Mouse (Mus musculus): ENCODE results near the gene Olfr557. TPM values are rescaled to one million over a fixed set of nuclear protein-coding genes. Genes with fewer than 3 reads are reported as not detected.

Gene Olfr557
- not detected for polyA plus RNA-seq (2014; fragmentation: Illumina TruSeq; extraction: RNeasy Lipid Tissue Mini Kit (QIAGEN cat#74804); ENCODE audit: low read depth, low replicate concordance)

GRCm38 (mm10) chr7:102695358-102696125 lies at the start of gene Olfr557:
Olfr557 (plus strand) TSS chr7:102695910.

DNA sequence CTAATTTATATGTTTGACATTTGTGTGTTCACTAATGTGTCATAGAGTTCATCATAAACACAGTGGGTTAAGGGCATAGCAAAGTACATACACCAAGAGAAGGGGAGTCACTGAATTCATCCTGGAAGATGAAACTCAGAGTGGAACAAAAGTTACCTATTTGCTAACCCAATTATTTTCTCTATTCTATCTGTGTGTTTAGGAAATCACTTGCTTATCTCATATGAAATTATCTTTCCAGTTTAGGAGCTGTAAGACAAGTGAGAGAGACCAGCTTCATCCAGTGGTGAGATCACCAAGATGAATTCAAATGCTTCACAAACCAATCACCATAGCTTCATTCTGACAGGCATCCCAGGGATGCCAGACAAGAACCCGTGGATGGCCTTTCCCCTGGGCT lies 37.2 kb upstream of the Olfr557 start, which contains the start of gene Olfr555:
Olfr555 (plus strand) TSS at position 301 of the 400 bp plus-strand sequence.

DNA sequence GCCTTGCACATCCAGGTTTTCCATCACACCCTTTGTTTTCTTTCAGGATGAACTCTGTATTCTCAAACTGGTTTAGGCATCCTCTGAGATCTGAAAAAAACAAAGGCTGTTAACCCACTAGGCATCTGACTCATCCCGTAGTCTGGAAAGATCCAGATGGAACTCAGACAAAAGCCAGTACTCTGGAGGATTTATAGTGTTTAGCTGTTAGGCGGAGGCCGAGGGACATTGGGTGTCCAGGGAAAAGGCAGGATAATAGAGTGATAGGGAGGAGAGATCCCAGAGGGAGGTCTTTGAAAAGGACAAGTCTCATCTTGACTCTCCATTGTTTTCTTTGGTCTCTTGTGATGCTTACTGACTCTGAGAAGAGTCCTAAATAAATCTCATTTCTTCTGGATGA lies 31.1 kb upstream of the Olfr557 start, which contains the start of gene Olfr556:
Olfr556 (plus strand) TSS at position 301 of the 400 bp plus-strand sequence.

DNA sequence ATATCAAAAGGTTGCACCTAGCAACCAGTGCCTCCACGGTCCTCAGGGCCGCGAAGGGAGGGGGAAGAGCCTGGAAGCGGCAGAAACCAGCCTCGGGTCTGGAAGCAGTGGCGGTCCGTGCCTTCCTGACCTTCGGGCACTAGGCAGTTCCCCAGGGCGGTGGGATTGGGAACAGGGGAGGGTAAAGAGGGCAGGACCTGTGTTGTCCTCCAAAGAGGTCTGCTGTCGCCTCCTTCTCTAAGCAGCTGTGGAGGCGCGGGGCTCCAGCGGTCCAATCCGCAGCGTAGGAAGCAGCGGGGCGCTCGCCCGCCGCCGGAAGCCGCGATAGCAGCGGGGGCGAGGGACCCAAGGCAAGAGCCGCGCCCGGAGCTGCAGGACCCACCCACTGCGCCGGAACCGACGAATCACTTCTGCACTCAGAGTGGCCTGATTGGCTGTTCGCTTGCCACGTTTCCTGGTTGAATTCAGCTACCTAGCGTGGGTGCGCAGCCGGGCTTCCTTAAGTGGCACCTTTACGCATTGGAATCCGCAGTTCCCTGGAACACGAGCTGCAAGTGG lies 8.7 kb upstream of the Olfr557 start, which contains the start of gene Trim68:
Trim68 (minus strand) TSS at position 384 of the 558 bp plus-strand sequence.

DNA sequence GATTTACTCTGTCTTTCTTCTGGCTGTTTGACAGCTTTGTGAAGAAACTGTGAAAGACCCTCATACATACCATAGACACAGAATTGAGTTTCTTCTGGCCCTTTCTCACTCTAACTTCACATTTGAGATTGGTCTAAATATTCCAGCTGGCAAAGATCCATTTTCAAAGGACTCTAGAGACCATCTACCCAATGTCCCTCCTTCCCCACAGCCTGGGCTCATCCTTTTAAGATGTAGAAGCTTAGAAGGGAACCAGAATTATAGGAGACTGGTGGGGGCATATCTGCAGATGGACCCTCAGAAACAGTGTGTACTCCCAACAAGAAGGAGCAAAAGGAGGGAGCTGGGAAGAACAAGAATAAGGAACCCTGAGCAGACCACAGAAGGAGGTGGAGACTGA lies 6.2 kb downstream of the Olfr557 start, which contains the start of gene Olfr558:
Olfr558 (plus strand) TSS at position 301 of the 400 bp plus-strand sequence.

GRCm38 (mm10) chr7:102718970-102719369 lies 23.3 kb downstream of the Olfr557 start, which contains the start of gene Olfr33:
Olfr33 (minus strand) TSS chr7:102719070.

GRCm38 (mm10) chr7:102727391-102727790 lies 31.7 kb downstream of the Olfr557 start, which contains the start of gene Olfr559:
Olfr559 (minus strand) TSS chr7:102727491.

Other genes with a start within 250 kb of the Olfr557 start
- gene Olfr543, start 214.2 kb upstream of the Olfr557 start, polyA plus RNA-seq (2014; fragmentation: Illumina TruSeq; extraction: RNeasy Lipid Tissue Mini Kit (QIAGEN cat#74804); ENCODE audit: low read depth, low replicate concordance) = not detected
- gene Olfr544, start 207.6 kb upstream of the Olfr557 start, polyA plus RNA-seq (2014; fragmentation: Illumina TruSeq; extraction: RNeasy Lipid Tissue Mini Kit (QIAGEN cat#74804); ENCODE audit: low read depth, low replicate concordance) = not detected
- not detected for gene Olfr545, start 196.3 kb upstream of the Olfr557 start, polyA plus RNA-seq (2014; fragmentation: Illumina TruSeq; extraction: RNeasy Lipid Tissue Mini Kit (QIAGEN cat#74804); ENCODE audit: low read depth, low replicate concordance)
- not detected for gene Olfr547, start 161.2 kb upstream of the Olfr557 start, polyA plus RNA-seq (2014; fragmentation: Illumina TruSeq; extraction: RNeasy Lipid Tissue Mini Kit (QIAGEN cat#74804); ENCODE audit: low read depth, low replicate concordance)
- gene Olfr548-ps1, start 155.0 kb upstream of the Olfr557 start, polyA plus RNA-seq (2014; fragmentation: Illumina TruSeq; extraction: RNeasy Lipid Tissue Mini Kit (QIAGEN cat#74804); ENCODE audit: low read depth, low replicate concordance) = not detected
- gene Olfr549, start 146.0 kb upstream of the Olfr557 start, polyA plus RNA-seq (2014; fragmentation: Illumina TruSeq; extraction: RNeasy Lipid Tissue Mini Kit (QIAGEN cat#74804); ENCODE audit: low read depth, low replicate concordance) = not detected
- 7.4 TPM for gene Trim21, start 130.4 kb upstream of the Olfr557 start, polyA plus RNA-seq (2014; fragmentation: Illumina TruSeq; extraction: RNeasy Lipid Tissue Mini Kit (QIAGEN cat#74804); ENCODE audit: low read depth, low replicate concordance)
- not detected for gene Olfr550, start 124.5 kb upstream of the Olfr557 start, polyA plus RNA-seq (2014; fragmentation: Illumina TruSeq; extraction: RNeasy Lipid Tissue Mini Kit (QIAGEN cat#74804); ENCODE audit: low read depth, low replicate concordance)
- not detected for gene Olfr551, start 104.0 kb upstream of the Olfr557 start, polyA plus RNA-seq (2014; fragmentation: Illumina TruSeq; extraction: RNeasy Lipid Tissue Mini Kit (QIAGEN cat#74804); ENCODE audit: low read depth, low replicate concordance)
- gene Olfr552, start 98.1 kb upstream of the Olfr557 start, polyA plus RNA-seq (2014; fragmentation: Illumina TruSeq; extraction: RNeasy Lipid Tissue Mini Kit (QIAGEN cat#74804); ENCODE audit: low read depth, low replicate concordance) = not detected
- not detected for gene Olfr553, start 77.7 kb upstream of the Olfr557 start, polyA plus RNA-seq (2014; fragmentation: Illumina TruSeq; extraction: RNeasy Lipid Tissue Mini Kit (QIAGEN cat#74804); ENCODE audit: low read depth, low replicate concordance)
- not detected for gene Olfr554, start 57.5 kb upstream of the Olfr557 start, polyA plus RNA-seq (2014; fragmentation: Illumina TruSeq; extraction: RNeasy Lipid Tissue Mini Kit (QIAGEN cat#74804); ENCODE audit: low read depth, low replicate concordance)
- not detected for gene Olfr555, start 37.1 kb upstream of the Olfr557 start, polyA plus RNA-seq (2014; fragmentation: Illumina TruSeq; extraction: RNeasy Lipid Tissue Mini Kit (QIAGEN cat#74804); ENCODE audit: low read depth, low replicate concordance)
- gene Olfr556, start 31.0 kb upstream of the Olfr557 start, polyA plus RNA-seq (2014; fragmentation: Illumina TruSeq; extraction: RNeasy Lipid Tissue Mini Kit (QIAGEN cat#74804); ENCODE audit: low read depth, low replicate concordance) = not detected
- 2.0 TPM for gene Trim68, start 8.6 kb upstream of the Olfr557 start, polyA plus RNA-seq (2014; fragmentation: Illumina TruSeq; extraction: RNeasy Lipid Tissue Mini Kit (QIAGEN cat#74804); ENCODE audit: low read depth, low replicate concordance)
- gene Olfr558, start 6.3 kb downstream of the Olfr557 start, polyA plus RNA-seq (2014; fragmentation: Illumina TruSeq; extraction: RNeasy Lipid Tissue Mini Kit (QIAGEN cat#74804); ENCODE audit: low read depth, low replicate concordance) = not detected
- not detected for gene Olfr33, start 23.2 kb downstream of the Olfr557 start, polyA plus RNA-seq (2014; fragmentation: Illumina TruSeq; extraction: RNeasy Lipid Tissue Mini Kit (QIAGEN cat#74804); ENCODE audit: low read depth, low replicate concordance)
- not detected for gene Olfr559, start 31.6 kb downstream of the Olfr557 start, polyA plus RNA-seq (2014; fragmentation: Illumina TruSeq; extraction: RNeasy Lipid Tissue Mini Kit (QIAGEN cat#74804); ENCODE audit: low read depth, low replicate concordance)
- gene Olfr560, start 63.5 kb downstream of the Olfr557 start, polyA plus RNA-seq (2014; fragmentation: Illumina TruSeq; extraction: RNeasy Lipid Tissue Mini Kit (QIAGEN cat#74804); ENCODE audit: low read depth, low replicate concordance) = not detected
- not detected for gene Olfr78, start 63.6 kb downstream of the Olfr557 start, polyA plus RNA-seq (2014; fragmentation: Illumina TruSeq; extraction: RNeasy Lipid Tissue Mini Kit (QIAGEN cat#74804); ENCODE audit: low read depth, low replicate concordance)
- not detected for gene Olfr561, start 75.3 kb downstream of the Olfr557 start, polyA plus RNA-seq (2014; fragmentation: Illumina TruSeq; extraction: RNeasy Lipid Tissue Mini Kit (QIAGEN cat#74804); ENCODE audit: low read depth, low replicate concordance)
- not detected for gene Olfr564, start 107.6 kb downstream of the Olfr557 start, polyA plus RNA-seq (2014; fragmentation: Illumina TruSeq; extraction: RNeasy Lipid Tissue Mini Kit (QIAGEN cat#74804); ENCODE audit: low read depth, low replicate concordance)
- not detected for gene Olfr566, start 162.9 kb downstream of the Olfr557 start, polyA plus RNA-seq (2014; fragmentation: Illumina TruSeq; extraction: RNeasy Lipid Tissue Mini Kit (QIAGEN cat#74804); ENCODE audit: low read depth, low replicate concordance)
- gene Olfr568, start 181.2 kb downstream of the Olfr557 start, polyA plus RNA-seq (2014; fragmentation: Illumina TruSeq; extraction: RNeasy Lipid Tissue Mini Kit (QIAGEN cat#74804); ENCODE audit: low read depth, low replicate concordance) = not detected
- not detected for gene Olfr569, start 195.0 kb downstream of the Olfr557 start, polyA plus RNA-seq (2014; fragmentation: Illumina TruSeq; extraction: RNeasy Lipid Tissue Mini Kit (QIAGEN cat#74804); ENCODE audit: low read depth, low replicate concordance)
- gene Olfr570, start 198.7 kb downstream of the Olfr557 start, polyA plus RNA-seq (2014; fragmentation: Illumina TruSeq; extraction: RNeasy Lipid Tissue Mini Kit (QIAGEN cat#74804); ENCODE audit: low read depth, low replicate concordance) = not detected
- gene Olfr571, start 221.6 kb downstream of the Olfr557 start, polyA plus RNA-seq (2014; fragmentation: Illumina TruSeq; extraction: RNeasy Lipid Tissue Mini Kit (QIAGEN cat#74804); ENCODE audit: low read depth, low replicate concordance) = not detected
- gene Olfr572, start 228.5 kb downstream of the Olfr557 start, polyA plus RNA-seq (2014; fragmentation: Illumina TruSeq; extraction: RNeasy Lipid Tissue Mini Kit (QIAGEN cat#74804); ENCODE audit: low read depth, low replicate concordance) = not detected
- not detected for gene Olfr573-ps1, start 246.7 kb downstream of the Olfr557 start, polyA plus RNA-seq (2014; fragmentation: Illumina TruSeq; extraction: RNeasy Lipid Tissue Mini Kit (QIAGEN cat#74804); ENCODE audit: low read depth, low replicate concordance)